Mouse (Mus musculus) stomach, postnatal 0 days (tissue): ENCODE results near the gene Whamm.

Experiments used
- CTCF ChIP-seq: IDR thresholded peaks from 2 replicates; pipeline ENCODE4 v1.5.1; 2016; ENCODE audit warnings: antibody characterized with exemption, low read depth, mild to moderate bottlenecking, moderate library complexity
- EP300 ChIP-seq: optimal IDR thresholded peaks from 2 replicates; pipeline ENCODE3; 2016; ENCODE audit warnings: antibody characterized with exemption

DNA sequence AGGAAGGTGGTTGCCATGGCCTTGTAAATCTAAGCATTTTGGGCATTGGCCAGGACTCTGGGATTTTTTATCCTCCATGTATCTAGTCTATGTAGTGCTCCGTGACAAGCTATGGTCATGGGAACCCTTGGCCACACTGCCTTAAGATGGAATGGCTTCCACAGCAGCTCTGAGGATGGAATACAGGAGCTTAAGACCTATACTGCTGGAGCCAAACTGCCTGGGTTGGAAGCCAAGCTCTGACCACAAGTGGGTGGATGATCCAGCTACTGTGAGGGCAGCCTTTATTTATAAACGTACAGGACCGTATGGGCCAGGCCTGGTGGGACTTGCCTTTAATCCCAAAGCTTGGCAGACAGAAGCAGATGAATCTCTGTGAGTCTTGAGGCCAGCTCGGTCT lies 34.6 kb upstream of the Whamm start:
- no peak for TF ChIP-seq CTCF
- no peak for TF ChIP-seq EP300
